Mouse (Mus musculus): ENCODE results near the gene Tango6. TPM values are rescaled to one million over a fixed set of nuclear protein-coding genes. Genes with fewer than 3 reads are reported as not detected.
A peak's percentile ranks its signal among the peaks of the same experiment; 100 is the strongest.

Tango6 gene
- polyA plus RNA-seq, 1 experiment from 2014 or later = 6.7 TPM

DNA sequence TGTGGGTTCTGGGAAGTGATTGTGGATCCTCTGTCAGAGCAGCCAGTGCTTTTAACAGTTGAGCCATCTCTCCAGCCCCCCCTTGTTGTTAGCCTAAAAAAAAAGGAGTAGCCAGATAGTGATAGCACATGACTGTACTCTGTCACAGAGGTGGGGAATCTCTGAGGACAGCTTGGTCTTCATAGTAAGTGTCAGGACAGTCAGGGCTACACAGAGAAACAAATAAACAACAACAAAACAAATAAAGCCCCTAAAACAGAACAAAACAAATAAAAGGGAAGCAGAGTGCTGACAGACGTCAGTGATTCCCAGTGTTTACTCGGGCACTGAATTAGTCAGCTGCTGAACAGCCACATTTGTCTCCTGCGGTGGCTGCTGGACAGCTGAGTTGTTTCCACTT, 70.6 kb downstream of the Tango6 start:
- H3K36me3 ChIP-seq = no peaks in the 10 kb centered on the region; the same call in 1 of the 2 replicates
- no peaks in the 10 kb centered on the region for H3K27me3 ChIP-seq
- no peaks in the 10 kb centered on the region for H3K4me1 ChIP-seq (replicated peaks)
- no peak for ATAC-seq (replicated peaks; ENCODE audit: insufficient number of reproducible peaks, insufficient read depth, low FRiP score, low read depth)
- H3K9ac ChIP-seq = no peak overlapping the region
- H3K27ac ChIP-seq = no peak overlapping the region
- 39% methylated on average over 3 of the region's 3 CpGs for WGBS
- no peak overlapping the region for H3K4me3 ChIP-seq
- no peak overlapping the region for H3K4me2 ChIP-seq
- no peaks in the 10 kb centered on the region for H3K9me3 ChIP-seq (replicated peaks)

- Histone ChIP-seq H3K9ac (no peak overlapping the region), H3K36me3 (no peaks in the 10 kb centered on the region), H3K4me2 (no peak overlapping the region), H3K27me3 (no peaks in the 10 kb centered on the region), H3K4me3 (no peak overlapping the region), H3K27ac (0 out of 2 replicates have a peak overlapping the region, but pooled peaks have one; percentile 27), H3K9me3 (replicated peaks) (no peaks in the 10 kb centered on the region), H3K4me1 (replicated peaks) (peaks cover 12% of the 10 kb centered on the region)
- WGBS = 39% methylated on average over 4 of the region's 4 CpGs
- ATAC-seq (replicated peaks; ENCODE audit: insufficient number of reproducible peaks, insufficient read depth, low FRiP score, low read depth) = no peak
These were observed 78.4 kb downstream of the Tango6 start for GRCm38 (mm10) chr8:106761317-106761716.

DNA sequence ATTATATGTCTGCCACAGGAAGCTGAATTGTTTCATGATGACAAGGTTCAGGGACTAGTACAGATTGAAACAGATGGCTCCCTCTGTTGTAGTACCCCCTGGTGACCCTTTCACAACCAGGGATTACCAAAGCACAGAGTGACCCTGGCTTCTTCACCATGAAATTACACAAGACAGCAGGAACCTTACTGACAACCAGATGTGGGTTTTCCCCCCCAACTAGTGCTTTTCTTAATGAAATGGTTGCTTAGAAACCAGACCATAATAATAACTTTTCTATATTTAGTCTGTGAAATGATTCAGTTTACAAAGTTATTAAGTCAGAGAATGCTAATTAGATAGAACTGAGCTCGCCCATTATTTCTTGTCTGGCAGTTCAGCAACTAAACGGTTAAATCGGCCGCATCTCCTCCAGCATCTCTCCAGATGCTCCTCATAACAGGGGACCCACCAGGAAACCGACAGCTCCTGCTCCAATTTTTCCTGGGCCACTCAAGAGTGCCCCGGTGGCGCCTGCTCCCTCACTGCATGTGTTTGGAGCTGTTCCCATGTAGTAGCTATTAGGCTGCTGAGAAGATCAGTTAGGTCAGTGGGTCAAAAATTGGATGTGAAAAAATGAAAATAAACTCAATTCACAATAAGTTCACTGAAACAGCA, 79.1 kb downstream of the Tango6 start:
- Histone ChIP-seq H3K4me3 (no peak overlapping the region), H3K27ac (no peak overlapping the region), H3K4me2 (no peak overlapping the region), H3K36me3 (no peaks in the 10 kb centered on the region), H3K9ac (no peak overlapping the region), H3K9me3 (replicated peaks) (no peaks in the 10 kb centered on the region), H3K4me1 (replicated peaks) (peaks cover 12% of the 10 kb centered on the region), H3K27me3 (no peaks in the 10 kb centered on the region)
- no peak for ATAC-seq (replicated peaks; ENCODE audit: insufficient number of reproducible peaks, insufficient read depth, low FRiP score, low read depth)
- WGBS = 49% methylated on average over 7 of the region's 7 CpGs

- Histone ChIP-seq H3K27ac (no peak overlapping the region), H3K27me3 (no peaks in the 10 kb centered on the region), H3K4me2 (no peak overlapping the region), H3K9me3 (replicated peaks) (no peaks in the 10 kb centered on the region), H3K36me3 (no peaks in the 10 kb centered on the region), H3K4me1 (replicated peaks) (peaks cover 12% of the 10 kb centered on the region), H3K4me3 (no peak overlapping the region), H3K9ac (no peak overlapping the region)
- WGBS = 80% methylated on average over 1 of the region's 1 CpGs
- ATAC-seq (replicated peaks; ENCODE audit: insufficient number of reproducible peaks, insufficient read depth, low FRiP score, low read depth) = no peak
These were observed 81.7 kb downstream of the Tango6 start for GRCm38 (mm10) chr8:106764529-106764928.

DNA sequence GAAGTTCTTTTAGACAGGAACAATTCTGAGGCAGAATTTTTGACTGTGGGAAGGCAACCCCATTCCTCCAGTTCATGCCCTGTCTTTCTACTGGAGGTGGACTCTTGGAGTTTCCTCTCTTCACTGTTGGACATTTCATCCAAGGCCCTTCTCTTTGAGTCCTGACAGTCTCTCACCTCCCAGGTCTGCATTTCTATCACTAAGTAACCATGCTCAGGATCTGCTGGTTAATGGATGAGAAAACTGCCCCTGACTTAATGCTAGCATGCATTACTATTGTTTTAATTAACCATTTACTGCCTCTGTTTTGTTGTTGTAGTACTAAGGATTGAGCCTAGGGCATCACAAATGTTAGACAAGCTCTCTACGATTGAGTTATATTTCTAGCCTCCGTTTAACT, 82.7 kb downstream of the Tango6 start:
- Histone ChIP-seq H3K4me2 (no peak overlapping the region), H3K9me3 (replicated peaks) (no peaks in the 10 kb centered on the region), H3K9ac (no peak overlapping the region), H3K27ac (no peak overlapping the region), H3K4me3 (no peak overlapping the region), H3K36me3 (no peaks in the 10 kb centered on the region), H3K27me3 (no peaks in the 10 kb centered on the region), H3K4me1 (replicated peaks) (peaks cover 12% of the 10 kb centered on the region)
- 90% methylated on average over 2 of the region's 2 CpGs for WGBS
- ATAC-seq (replicated peaks; ENCODE audit: insufficient number of reproducible peaks, insufficient read depth, low FRiP score, low read depth) = no peak

- no peak for ATAC-seq (replicated peaks; ENCODE audit: insufficient number of reproducible peaks, insufficient read depth, low FRiP score, low read depth)
- Histone ChIP-seq H3K4me2 (no peak overlapping the region), H3K9ac (no peak overlapping the region), H3K27ac (no peak overlapping the region), H3K9me3 (replicated peaks) (no peaks in the 10 kb centered on the region), H3K4me1 (replicated peaks) (peaks cover 5% of the 10 kb centered on the region; the same call in 1 of the 2 replicates), H3K27me3 (no peaks in the 10 kb centered on the region), H3K36me3 (no peaks in the 10 kb centered on the region), H3K4me3 (no peak overlapping the region)
- 92% methylated on average over 5 of the region's 5 CpGs for WGBS
These were observed 83.9 kb downstream of the Tango6 start for GRCm38 (mm10) chr8:106766736-106767135.

- Histone ChIP-seq H3K9me3 (replicated peaks) (no peaks in the 10 kb centered on the region), H3K9ac (no peak overlapping the region), H3K27me3 (no peaks in the 10 kb centered on the region), H3K4me2 (no peak overlapping the region), H3K4me3 (no peak overlapping the region), H3K4me1 (replicated peaks) (no peaks in the 10 kb centered on the region), H3K36me3 (no peaks in the 10 kb centered on the region), H3K27ac (no peak overlapping the region)
- 78% methylated on average over 13 of the region's 13 CpGs for WGBS
- no peak for ATAC-seq (replicated peaks; ENCODE audit: insufficient number of reproducible peaks, insufficient read depth, low FRiP score, low read depth)
These were observed 86.4 kb downstream of the Tango6 start for GRCm38 (mm10) chr8:106769147-106769805.

- Histone ChIP-seq H3K4me3 (no peak overlapping the region), H3K36me3 (no peaks in the 10 kb centered on the region), H3K9ac (no peak overlapping the region), H3K9me3 (replicated peaks) (no peaks in the 10 kb centered on the region), H3K4me1 (replicated peaks) (no peaks in the 10 kb centered on the region), H3K4me2 (no peak overlapping the region), H3K27ac (no peak overlapping the region), H3K27me3 (no peaks in the 10 kb centered on the region)
- ATAC-seq (replicated peaks; ENCODE audit: insufficient number of reproducible peaks, insufficient read depth, low FRiP score, low read depth) = no peak
- 88% methylated on average over 9 of the region's 9 CpGs for WGBS
These were observed 87.8 kb downstream of the Tango6 start for GRCm38 (mm10) chr8:106770596-106771179.

- Histone ChIP-seq H3K36me3 (no peaks in the 10 kb centered on the region), H3K4me3 (no peak overlapping the region), H3K9me3 (replicated peaks) (no peaks in the 10 kb centered on the region), H3K9ac (no peak overlapping the region), H3K27ac (no peak overlapping the region), H3K27me3 (no peaks in the 10 kb centered on the region), H3K4me1 (replicated peaks) (no peaks in the 10 kb centered on the region), H3K4me2 (no peak overlapping the region)
- WGBS = 82% methylated on average over 6 of the region's 6 CpGs
- no peak for ATAC-seq (replicated peaks; ENCODE audit: insufficient number of reproducible peaks, insufficient read depth, low FRiP score, low read depth)
These were observed 89.2 kb downstream of the Tango6 start for GRCm38 (mm10) chr8:106772094-106772493.

- no peaks in the 10 kb centered on the region for H3K4me1 ChIP-seq (replicated peaks)
- H3K27ac ChIP-seq = no peak overlapping the region
- no peak overlapping the region for H3K9ac ChIP-seq
- ATAC-seq (replicated peaks; ENCODE audit: insufficient number of reproducible peaks, insufficient read depth, low FRiP score, low read depth) = no peak
- H3K36me3 ChIP-seq = no peaks in the 10 kb centered on the region
- no peaks in the 10 kb centered on the region for H3K9me3 ChIP-seq (replicated peaks)
- H3K27me3 ChIP-seq = no peaks in the 10 kb centered on the region
- no peak overlapping the region for H3K4me2 ChIP-seq
- WGBS = 89% methylated on average over 3 of the region's 3 CpGs
- no peak overlapping the region for H3K4me3 ChIP-seq
These were observed 89.6 kb downstream of the Tango6 start for GRCm38 (mm10) chr8:106772501-106772900.

DNA sequence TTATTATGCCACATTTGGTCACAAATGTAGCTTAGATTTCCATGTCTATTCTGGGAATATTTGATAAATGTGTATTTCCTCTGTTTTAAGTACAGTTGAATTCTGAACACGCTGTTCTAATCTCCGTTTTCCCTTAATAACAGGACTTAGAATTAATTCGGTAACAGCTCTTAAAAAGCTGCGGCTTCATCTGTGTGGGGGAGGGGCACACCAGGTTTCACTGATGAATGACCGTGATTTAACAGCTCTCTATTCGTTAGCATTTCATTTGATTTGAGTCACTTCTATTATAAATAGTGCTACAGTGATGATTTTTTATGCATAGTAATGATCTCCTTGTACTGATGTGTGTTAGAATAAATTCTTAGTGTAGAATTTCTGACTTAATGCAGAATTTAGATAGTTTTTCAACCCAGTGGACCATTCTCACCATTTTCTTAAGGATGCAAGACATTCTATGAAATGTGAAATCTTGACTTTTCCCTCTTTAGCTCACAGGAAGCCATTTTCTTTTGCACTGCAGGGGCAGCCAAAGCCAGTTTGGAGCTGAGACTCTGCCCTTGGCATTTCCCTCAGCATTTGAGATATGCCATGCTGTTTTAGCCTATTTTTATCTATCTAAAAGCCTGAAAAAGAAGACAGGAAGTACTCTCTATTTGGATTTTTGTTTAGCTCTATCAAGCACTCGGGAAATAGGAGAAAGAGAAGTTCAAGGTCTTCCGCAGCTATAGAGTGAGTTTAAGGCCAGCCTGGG, 91.9 kb downstream of the Tango6 start:
- 79% methylated on average over 8 of the region's 8 CpGs for WGBS
- Histone ChIP-seq H3K4me3 (no peak overlapping the region), H3K36me3 (no peaks in the 10 kb centered on the region), H3K27me3 (no peaks in the 10 kb centered on the region), H3K4me1 (replicated peaks) (no peaks in the 10 kb centered on the region), H3K9ac (no peak overlapping the region), H3K4me2 (no peak overlapping the region), H3K27ac (no peak overlapping the region), H3K9me3 (replicated peaks) (no peaks in the 10 kb centered on the region)
- no peak for ATAC-seq (replicated peaks; ENCODE audit: insufficient number of reproducible peaks, insufficient read depth, low FRiP score, low read depth)

All from heart, embryonic 15.5 days (tissue).